Mouse (Mus musculus): ENCODE results near the gene Snx33.
"Not testable (repeated sequence)": the region's sequence is repeated elsewhere in the genome, so short reads cannot be mapped to it uniquely, and the experiment has no call there.

Gene Snx33

GRCm38 (mm10) chr9:56928041-56928811 lies at the start of gene Snx33:
TSS of gene Snx33 (minus strand) at chr9:56928371.
- peak; percentile 71 for DNase-seq (ENCODE audit: low read depth, low spot score)

DNA sequence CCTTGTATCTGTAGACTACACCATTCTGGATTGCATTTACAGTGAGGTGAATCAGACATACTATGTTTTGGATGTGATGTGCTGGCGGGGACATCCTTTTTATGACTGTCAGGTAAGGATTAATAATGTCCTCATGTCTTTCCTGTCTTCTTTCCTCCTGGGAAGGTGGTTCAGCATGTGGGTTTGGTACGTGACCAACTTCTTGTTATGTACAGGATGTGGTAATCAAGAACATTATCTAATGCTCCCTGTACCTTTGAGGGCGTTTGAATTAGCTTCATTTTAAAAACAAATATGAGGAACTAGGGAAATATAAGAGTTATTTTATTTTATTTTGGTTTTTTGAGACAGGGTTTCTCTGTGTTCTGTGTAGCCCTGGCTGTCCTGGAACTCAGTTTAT lies 47.0 kb upstream of the Snx33 start:
- no peak for DNase-seq (ENCODE audit: low read depth, low spot score)

DNA sequence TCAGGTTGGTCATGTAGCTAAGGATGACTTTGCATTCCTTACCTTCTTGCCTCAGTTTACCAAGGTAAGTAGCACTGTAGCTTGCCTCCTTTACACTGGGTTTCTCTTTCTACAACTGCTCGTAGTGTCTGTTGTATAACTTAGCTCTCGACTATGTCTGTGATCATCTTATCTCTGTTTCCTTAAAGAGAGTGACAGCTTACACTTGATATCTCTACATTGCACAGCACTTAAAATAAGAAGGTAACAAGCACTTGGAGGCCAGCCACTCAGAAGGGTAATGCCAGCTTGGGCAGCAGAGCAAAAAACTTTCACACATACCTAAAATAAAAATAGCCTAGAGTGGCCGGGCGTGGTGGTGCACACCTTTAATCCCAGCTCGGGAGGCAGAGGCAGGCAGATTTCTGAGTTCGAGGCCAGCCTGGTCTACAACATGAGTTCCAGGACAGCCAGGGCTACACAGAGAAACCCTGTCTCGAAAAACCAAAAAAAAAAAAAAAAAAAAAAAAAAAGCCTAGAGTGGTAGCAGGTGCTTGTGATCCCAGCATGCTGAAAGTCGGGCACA lies 45.9 kb upstream of the Snx33 start:
- no peak for DNase-seq (ENCODE audit: low read depth, low spot score)

- no peak for DNase-seq (ENCODE audit: low read depth, low spot score)
These were observed 42.0 kb upstream of the Snx33 start for GRCm38 (mm10) chr9:56970158-56970557.

DNA sequence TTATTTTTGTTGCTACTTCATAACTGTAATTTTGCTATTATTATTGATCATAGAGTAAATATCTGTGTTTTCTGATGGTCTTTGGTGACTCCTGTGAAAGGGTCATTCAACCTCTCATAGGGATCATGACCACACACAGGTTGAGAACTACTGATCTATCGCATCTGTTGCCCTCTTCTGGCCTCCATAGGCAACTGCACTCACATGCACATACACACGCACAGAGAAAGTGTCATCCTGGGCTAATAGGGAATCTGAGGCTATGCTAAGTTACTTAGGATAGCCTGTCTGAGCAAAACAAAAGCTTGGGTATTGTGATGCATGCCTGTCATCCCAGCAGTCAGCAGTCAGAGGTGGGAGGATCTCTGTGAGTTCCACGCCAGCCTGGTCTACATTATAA lies 33.4 kb upstream of the Snx33 start:
- DNase-seq (ENCODE audit: low read depth, low spot score): peak; percentile 58

GRCm38 (mm10) chr9:56958689-56959088 lies 30.5 kb upstream of the Snx33 start:
- no peak for DNase-seq (ENCODE audit: low read depth, low spot score)

DNA sequence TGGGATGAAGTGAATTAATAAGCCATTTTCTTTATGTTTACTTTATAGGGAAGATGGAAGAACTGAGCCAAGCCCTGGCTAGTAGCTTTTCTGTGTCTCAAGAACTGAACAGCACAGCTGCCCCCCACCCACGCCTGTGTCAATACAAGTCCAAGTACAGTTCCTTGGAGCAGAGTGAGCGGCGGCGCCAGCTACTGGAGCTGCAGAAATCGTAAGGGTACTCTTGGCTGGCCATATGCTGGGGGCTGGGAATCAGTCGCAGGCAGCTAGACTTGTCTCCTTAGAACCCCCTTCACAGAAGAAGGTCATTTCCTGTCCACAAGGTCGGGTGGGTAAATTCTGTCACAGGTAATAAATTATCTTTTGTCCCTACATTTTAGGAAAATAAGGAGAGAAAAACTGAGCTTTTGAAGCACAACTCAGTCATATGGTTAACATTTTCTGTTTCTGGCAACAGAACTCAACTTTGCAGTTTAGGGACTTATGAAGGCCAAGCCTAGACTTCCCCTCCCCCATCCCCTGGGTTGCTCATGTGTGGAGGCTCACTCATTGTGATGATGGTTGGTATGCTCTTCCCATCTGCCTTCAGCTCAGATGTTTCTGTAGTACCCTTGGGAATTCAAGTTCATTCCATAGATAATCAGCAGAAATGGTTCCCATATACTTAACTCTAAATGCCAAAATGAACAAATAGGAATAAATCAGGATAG lies 28.9 kb upstream of the Snx33 start:
- DNase-seq (ENCODE audit: low read depth, low spot score): peak; percentile 38

DNA sequence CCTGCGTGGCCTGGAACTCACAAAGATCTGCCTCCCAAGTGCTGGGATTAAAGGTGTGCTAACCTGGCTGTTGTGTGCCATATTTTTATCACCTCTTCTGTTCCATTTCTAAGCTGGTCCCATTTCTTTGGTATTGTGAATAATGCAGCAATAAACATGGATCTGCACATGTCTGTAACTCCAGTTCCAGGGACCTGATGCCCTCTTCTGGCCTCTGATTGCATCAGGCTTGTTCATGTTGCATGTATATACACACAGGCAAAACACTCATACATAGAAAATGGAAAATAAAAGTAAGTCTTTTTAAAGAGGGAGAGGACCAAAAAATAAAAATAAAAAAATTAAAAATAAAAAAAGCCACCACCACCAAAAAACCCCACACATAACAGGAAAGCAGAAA lies 25.4 kb upstream of the Snx33 start:
- DNase-seq (ENCODE audit: low read depth, low spot score): no peak

DNA sequence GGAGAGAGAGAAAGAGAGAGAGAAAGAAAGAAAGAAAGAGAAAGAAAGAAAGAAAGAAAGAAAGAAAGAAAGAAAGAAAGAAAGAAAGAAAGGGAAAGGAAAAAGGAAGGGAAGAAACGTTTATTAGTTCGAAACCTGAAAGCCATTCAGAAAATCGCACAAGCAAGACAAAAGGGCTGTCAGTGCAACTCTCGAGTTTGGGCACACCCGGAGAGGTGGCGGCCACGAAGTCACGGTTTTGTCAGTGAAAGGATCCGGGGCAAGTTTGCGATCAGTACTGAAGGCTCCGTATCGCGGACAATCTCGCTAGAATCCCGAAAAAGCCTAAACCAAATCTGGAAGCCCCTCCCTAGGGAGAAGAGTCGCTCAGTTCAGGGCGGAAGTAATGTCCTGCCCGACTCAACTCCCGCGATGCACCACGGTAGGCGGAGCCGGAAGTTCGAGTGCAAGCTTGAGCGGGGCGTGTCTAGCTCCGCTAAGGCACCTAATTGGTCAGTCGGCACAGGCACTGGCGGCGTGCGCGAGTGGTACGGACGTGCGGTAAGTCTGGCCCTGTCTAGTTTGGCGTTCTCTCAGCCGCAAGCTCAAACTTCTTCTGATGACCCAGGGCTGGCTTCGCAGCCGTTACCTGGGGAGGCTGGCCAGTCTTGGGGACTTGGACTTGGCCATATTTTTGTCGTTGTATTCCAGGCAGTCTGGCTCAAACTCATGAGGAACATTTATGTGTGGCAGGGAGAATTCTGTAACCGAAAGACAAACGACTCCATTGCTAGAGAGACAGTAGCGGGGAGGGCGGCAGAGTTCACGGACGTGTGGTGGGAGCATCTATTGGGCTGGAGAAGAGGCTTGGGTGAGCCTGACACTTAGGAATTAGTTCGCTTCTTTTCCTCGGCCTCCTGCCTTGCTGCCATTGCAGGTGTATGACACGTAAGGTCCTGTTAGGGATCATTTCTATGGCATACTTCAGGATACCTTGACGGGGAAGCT lies 22.5 kb upstream of the Snx33 start, which contains the start of gene Snupn:
Snupn (plus strand) TSS at position 465 of the 987 bp plus-strand sequence.
- DNase-seq (ENCODE audit: low read depth, low spot score): peak; percentile 99

GRCm38 (mm10) chr9:56949767-56950166 lies 21.6 kb upstream of the Snx33 start:
- DNase-seq (ENCODE audit: low read depth, low spot score): peak; percentile 53

DNA sequence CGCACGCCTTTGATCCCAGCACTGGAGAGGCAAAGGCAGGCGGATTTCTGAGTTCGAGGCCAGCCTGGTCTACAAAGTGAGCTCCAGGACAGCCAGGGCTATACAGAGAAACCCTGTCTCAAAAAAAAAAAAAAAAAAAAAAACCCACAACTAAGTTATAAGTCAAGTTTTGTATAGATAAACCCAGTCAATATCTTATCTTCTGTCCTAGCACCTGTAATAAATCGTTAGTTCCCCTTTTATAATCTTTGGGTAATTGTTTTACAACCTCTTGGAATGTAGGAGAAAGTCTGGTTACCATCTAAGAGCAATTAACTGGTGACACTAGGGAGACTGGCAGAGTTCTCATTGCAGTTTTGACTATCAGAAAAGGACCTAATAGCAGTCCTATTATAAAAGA lies 20.5 kb upstream of the Snx33 start:
- DNase-seq (ENCODE audit: low read depth, low spot score): not testable (repeated sequence)

GRCm38 (mm10) chr9:56947481-56947880 lies 19.3 kb upstream of the Snx33 start:
- peak; percentile 41 for DNase-seq (ENCODE audit: low read depth, low spot score)

- no peak for DNase-seq (ENCODE audit: low read depth, low spot score)
These were observed 10.2 kb upstream of the Snx33 start for GRCm38 (mm10) chr9:56938374-56938773.

DNA sequence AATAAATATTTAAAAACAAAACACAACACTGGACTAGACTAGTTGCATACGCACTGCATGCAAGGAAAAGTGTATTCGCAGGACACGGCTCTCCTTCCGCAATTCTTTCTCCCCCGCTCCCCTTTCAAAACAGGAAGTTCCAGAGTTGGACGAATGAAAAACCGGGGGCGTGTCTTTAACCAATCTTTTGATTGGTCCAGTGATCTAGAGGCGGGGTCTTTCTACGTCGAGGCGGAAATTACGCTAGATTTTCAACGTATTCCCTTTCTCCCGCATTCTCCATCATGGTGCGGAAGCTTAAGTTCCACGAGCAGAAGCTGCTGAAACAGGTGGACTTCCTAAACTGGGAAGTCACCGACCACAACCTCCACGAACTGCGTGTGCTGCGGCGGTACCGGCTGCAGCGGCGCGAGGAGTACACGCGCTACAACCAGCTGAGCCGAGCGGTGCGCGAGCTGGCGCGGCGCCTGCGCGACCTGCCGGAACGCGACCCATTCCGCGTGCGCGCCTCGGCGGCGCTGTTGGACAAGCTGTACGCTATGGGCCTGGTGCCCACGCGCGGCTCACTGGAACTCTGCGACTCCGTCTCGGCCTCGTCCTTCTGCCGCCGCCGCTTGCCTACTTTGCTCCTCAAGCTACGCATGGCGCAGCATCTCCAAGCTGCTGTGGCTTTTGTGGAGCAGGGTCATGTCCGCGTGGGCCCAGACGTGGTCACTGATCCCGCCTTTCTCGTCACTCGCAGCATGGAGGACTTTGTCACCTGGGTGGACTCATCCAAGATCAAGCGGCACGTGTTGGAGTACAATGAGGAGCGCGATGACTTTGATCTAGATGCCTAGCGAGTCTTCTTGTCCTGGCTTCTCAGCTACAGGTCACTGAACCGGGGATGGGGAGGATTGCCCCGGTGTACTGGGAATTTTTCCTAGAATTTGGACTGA lies 9.3 kb upstream of the Snx33 start, which contains the start of gene Imp3:
Imp3 (plus strand) TSS at position 253 of the 938 bp plus-strand sequence.
- peak; percentile 97 for DNase-seq (ENCODE audit: low read depth, low spot score)

DNA sequence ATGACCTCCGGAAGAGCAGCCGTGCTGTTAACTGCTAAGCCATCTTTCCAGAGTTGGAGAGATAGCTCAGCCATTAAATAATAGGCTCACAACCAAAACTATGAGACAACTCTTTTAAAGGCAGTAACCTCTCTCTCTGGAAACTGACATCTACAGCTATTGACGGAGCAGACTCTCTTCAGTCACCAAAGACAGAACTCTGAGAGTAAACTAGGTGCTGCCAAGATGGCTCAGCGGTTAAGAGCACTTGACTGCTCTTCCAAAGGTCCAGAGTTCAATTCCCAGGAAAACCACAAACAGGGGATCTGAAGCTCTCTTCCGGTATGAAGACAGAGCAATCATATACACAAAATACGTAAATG lies 8.7 kb upstream of the Snx33 start:
- no peak for DNase-seq (ENCODE audit: low read depth, low spot score)

GRCm38 (mm10) chr9:56930556-56930955 lies 2.4 kb upstream of the Snx33 start:
- DNase-seq (ENCODE audit: low read depth, low spot score): no peak

- DNase-seq (ENCODE audit: low read depth, low spot score): no peak
These were observed 1.3 kb upstream of the Snx33 start for GRCm38 (mm10) chr9:56929496-56929895.

DNA sequence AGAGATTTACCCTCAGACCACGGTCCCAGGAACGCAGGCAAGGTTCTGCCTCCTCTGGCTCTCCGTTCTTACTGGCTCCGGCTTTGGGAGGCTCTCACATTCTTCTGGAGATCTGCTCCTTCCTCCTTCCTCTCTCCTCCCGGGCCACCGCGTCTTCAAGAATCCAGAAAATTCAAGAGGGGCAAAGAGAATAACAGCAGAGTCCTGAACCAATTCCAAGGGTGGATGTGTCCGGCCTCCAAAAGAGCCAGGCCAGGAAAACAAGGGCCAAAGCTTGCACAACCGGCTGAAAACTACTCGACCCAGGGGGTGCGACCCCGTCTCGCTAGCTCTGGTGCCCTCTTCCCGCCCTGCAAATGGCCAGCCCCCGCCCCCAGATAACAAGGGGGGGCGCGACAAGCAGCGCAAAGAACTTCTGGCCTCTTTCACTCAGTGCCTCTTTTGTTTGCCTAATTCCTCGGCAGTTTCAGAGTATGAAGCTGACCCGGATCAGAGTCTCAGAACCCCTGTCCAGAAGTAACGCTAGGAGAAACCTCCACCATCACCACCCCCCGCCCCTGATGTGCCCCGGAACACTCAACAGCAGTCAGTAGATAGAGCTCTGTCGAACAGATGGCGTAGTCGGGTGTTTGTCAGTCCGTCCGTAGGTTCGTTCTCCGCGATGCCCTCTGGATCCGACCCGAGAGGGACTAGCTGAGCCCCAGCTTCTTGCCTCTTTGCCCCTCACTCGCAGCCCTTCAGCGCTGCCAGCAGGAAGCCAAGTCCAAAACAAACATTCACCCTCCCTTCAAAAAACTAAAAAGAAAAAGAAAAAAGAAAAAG lies 769 bp downstream of the Snx33 start:
- no peak for DNase-seq (ENCODE audit: low read depth, low spot score)

DNA sequence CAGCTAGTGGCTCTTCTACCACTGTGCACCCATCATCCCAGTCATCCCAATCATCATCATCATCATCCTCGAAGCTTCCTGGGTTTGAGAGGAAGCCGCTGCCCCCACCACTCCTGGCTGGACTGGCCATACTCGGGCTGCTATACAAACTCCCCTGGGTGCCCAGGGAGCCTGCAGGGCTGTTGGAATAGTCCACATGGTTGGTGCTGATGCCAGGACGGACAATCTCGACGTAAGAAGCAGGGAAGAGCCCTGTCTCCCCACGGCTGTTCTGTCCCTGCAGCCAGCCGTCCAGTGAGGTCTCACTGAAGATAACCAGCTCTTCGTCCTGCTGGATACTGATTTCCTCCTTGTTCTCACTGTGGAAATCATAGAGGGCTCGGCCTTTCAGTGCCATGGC lies 1.8 kb downstream of the Snx33 start:
- DNase-seq (ENCODE audit: low read depth, low spot score): no peak

GRCm38 (mm10) chr9:56926025-56926360 lies 2.2 kb downstream of the Snx33 start:
- DNase-seq (ENCODE audit: low read depth, low spot score): no peak

Measured in ES-CJ7 (cell line).